Mouse (Mus musculus) left cerebral cortex, adult 11 months (tissue): ENCODE results near the gene Ngrn.

Experiments
- DNase-seq: peaks from one replicate; pipeline ENCODE4 v3.0.0; 2022; ENCODE audit warnings: low spot score

Ngrn gene

DNA sequence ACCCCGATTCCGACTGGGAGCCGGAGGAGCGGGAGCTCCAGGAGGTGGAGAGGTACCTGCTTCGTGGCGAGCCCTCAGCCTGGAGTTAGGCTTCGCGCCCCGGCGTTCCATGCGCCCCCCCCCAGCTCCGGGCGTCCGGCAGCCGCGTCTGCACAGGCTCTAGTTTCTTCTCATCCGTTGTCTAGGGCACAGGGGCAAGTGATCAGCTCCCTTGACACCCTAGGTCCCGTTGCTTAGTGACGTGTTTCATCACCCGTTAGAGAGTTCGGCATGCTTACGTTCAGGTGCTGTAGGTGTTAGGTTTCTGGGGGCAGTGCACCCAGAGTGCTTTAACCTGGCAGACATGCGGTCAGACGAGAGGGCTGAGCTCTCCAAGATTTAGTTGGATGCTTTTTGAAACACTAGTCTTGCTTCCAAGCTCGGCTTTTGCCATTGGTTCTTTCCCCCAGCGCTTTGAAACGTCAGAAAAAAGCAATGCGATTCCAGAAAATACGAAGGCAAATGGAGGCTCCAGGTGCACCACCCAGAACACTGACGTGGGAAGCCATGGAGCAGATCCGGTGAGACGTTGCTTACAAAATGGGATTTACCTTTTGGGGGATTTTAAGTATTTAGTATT lies 466 bp downstream of the Ngrn start:
- no peak for DNase-seq

- DNase-seq = no peak
Observed at GRCm38 (mm10) chr7:80264606-80265005, 3.6 kb downstream of the Ngrn start.

DNA sequence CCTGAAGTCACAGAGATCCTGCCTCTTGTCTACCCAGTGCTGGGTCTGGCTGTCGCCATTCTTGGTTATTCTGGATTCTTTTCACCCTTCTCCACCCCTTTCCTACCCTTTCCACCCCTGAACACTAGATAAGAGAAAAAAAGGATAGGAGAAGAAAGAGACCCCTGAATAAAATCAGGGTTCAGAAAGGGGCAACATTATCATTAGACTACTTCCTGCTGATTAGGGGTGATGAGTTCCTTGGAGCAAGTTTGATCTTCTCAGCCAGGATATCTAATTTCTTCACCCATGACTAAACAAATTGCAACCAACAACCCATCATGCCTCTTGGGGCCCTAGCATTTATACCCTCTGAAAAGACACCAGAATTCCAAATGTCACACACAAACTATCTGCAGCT lies 6.7 kb downstream of the Ngrn start:
- no peak for DNase-seq

DNA sequence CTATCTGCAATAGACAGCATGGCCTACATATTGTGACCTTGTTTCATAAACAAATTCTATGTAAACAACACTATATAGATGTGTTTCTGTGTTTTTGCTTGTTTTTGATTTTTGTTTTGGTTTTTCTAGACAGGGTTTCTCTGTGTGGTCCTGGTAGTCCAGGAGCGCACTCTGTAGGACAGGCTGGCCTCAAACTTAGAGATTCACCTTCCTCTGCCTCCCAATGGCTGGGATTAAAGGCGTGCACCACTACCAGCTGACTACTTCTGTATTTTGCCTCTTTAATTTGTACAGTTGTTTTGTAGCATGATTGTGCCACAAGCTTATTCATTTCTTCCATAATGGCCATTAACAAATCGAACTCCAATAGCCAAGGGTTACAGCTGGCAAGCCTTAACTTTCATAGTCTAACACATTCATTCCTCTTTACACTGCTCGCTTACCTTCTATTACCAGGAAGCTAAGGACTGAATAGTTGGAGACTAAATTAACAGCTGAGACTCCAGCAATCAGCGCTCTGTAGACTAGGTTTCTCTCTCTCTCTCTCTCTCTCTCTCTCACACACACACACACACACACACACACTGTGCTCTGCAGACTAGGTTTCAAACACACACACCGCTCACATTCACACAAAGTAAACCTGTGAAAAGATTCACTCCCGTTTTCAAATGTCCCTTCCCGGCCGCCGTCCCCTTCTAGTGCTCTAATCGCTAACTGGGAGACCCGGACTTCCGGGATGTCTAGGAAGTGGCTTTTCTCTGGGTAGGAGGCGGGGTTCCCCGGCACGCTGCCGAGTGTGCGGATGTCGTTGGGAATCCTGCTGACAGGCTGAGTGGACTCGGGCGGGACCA lies 8.1 kb downstream of the Ngrn start, which contains the start of gene Vps33b:
Vps33b (plus strand) TSS at position 753 of the 854 bp plus-strand sequence.
- peak; percentile 90 for DNase-seq

GRCm38 (mm10) chr7:80269751-80270255 lies 8.8 kb downstream of the Ngrn start:
- DNase-seq = no peak

- no peak for DNase-seq
Observed at GRCm38 (mm10) chr7:80273456-80273855, 12.4 kb downstream of the Ngrn start.

GRCm38 (mm10) chr7:80276374-80276773 lies 15.4 kb downstream of the Ngrn start:
- no peak for DNase-seq

GRCm38 (mm10) chr7:80280032-80280431 lies 19.0 kb downstream of the Ngrn start:
- no peak for DNase-seq

- no peak for DNase-seq
Observed at GRCm38 (mm10) chr7:80280998-80281397, 20.0 kb downstream of the Ngrn start.

DNA sequence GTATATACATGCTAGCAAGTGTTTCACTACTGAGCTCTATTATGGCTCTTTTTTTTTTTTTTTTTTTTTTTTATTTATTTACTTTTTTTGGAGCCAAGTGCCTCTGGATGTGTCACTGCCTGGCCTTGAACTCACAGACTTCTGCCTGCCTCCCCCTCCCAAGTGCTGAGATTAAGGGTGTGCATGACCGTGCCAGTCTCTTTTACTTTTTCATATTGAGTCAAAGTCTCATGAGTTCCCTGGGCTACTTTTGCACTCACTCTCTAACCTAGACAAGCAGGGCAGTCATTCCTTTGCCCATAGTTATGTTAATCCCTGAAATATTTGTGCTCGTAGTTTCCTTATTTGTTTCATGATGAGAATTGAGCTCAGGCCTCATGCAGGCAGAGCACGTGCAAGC lies 20.6 kb downstream of the Ngrn start:
- no peak for DNase-seq

DNA sequence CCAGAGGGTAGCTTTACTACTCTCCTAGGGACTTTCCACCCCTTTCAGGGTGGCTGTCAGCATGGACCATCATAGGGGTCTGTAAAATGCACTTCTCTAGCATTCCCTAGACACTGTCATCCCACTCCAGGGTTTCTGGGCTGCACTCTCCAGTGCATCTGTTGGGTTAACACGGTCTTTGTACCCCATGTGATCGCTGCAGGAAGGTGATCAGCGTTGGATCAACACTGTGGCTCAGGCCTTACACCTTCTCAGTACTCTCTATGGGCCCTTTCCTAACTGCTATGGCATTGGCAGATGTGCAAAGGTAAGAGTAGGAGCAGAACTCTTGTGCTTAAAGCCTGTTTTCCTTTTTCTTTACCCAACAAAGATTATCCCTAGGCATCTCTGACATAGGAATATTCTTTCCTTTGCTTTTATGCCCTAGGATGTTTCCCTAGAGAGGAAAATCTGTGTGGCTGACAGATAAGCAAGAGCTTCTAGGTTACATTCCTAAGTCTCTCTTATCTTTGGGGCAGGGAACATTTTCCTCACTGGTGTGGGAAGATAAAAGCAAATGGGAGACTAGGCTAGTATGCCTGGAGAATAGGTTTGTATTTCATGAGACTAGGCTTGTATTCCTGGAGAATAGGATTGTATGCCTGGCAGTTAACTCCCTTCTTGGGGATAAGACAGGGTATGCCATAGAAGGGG lies 22.4 kb downstream of the Ngrn start:
- DNase-seq = no peak

- no peak for DNase-seq
Observed at GRCm38 (mm10) chr7:80284391-80284790, 23.4 kb downstream of the Ngrn start.

DNA sequence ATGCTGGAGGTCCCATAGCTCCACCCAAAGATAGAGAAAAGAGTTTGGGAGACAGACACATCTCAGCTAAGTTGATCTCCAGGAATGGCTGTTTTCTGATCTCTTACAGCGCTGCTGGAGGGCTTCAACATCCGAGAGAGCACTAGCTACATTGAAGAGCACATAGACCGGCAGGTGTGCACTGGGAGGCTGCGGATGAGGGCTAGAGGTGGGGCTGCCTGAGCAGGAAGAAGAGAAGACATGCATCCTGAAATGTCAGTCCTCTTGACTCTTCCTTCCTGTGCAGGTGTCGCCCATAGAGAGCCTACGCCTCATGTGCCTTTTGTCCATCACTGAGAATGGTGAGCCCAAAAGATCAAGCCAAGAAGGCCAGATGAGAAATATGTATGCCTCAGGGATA lies 24.7 kb downstream of the Ngrn start:
- DNase-seq = no peak

DNA sequence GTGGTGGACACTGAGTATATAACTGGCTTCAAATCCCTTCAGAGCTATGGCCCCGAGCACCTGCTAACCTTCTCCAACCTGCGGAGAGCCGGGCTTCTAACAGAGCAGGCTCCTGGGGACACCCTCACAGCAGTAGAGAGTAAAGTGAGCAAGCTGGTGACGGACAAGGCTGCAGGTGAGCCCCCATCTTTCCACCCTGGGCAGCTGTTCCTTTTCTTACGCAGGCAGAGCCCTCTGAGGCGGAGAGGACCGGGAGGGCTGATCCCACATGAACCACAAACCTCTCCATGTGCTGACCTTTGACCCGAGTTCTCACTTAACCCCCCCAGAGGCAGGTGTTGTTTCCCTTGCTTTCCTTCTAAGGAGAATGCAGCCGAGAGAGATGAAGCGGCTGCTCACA lies 26.7 kb downstream of the Ngrn start:
- no peak for DNase-seq

GRCm38 (mm10) chr7:80294062-80294763 lies 33.2 kb downstream of the Ngrn start, which contains the start of gene Prc1:
Prc1 (plus strand) TSS chr7:80294450.
- peak; percentile 98 for DNase-seq

- DNase-seq = no peak
Observed at GRCm38 (mm10) chr7:80294764-80295648, 34.0 kb downstream of the Ngrn start.

GRCm38 (mm10) chr7:80296462-80296861 lies 35.4 kb downstream of the Ngrn start:
- DNase-seq = no peak

GRCm38 (mm10) chr7:80297041-80297440 lies 36.0 kb downstream of the Ngrn start:
- no peak for DNase-seq

DNA sequence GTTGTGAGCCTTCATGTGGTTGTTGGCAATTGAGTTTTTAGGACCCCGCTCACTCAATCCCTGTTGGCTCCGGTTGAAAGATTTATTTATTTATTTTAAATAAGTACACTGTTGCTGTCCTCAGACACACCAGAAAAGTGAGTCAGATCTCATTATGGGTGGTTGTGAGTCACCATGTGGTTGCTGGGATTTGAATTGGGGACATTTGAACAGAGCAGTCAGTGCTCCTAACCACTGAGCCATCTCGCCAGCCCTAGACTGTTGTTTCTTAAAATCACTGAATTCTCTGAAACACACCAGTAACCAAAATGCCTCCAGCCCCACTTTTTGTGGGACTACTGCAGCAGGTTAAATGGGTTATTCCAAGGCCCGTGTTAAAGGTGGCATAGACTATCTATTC lies 37.7 kb downstream of the Ngrn start:
- no peak for DNase-seq

DNA sequence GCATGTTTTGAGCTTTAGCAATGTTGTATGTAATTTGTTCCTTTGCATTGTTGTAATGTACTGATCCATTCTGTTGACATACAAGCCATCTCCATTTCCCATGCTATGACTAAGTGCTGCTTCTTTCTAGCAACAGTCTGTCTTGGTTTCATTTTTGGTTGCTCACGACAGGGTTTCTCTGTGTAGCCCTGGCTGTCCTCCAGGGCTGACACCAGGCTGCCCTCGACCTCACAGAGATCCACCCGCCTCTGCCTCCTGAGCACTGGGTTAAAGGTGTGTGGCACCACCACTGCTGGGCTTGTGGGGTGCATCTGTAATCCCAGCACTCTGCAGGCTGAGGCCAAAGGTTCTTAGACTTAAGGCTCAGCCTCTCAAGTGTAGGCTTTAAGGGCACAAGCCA lies 38.6 kb downstream of the Ngrn start:
- DNase-seq = no peak

DNA sequence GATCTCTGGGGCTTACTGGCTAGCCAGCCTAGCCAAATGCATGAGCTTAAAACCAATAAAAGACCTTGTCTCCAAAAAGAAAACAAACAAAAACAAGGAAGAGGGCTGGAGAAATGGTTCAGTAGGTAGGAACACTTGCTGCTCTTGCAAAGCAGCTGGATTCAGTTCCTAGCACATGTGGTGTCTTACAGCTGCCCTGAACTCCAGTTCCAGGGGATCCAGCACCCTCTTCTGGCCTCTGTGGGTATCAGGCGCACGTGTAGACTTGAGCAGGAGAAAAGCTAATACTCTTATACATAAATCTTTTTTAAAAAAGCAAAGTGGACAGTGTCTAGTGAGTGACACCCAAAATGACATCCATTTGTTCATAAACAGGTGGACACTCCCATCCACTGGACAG lies 40.5 kb downstream of the Ngrn start:
- no peak for DNase-seq
